Mouse (Mus musculus) heart, embryonic 13.5 days (tissue): ENCODE results near the gene Il11. TPM values are rescaled to one million over a fixed set of nuclear protein-coding genes. Genes with fewer than 3 reads are reported as not detected.

Source experiments
- ATAC-seq: fragments of 200-750 bp; cut with Nextera tagmentation; 2 replicates; pipeline ENCODE4 v1.8.0; 2017; ENCODE audit warnings: moderate TSS enrichment; ENCODE audit not compliant: insufficient number of reproducible peaks, low FRiP score, low TSS enrichment; ENCODE audit errors: extremely low read depth
- H3K27ac ChIP-seq: fragments of 300-500 bp; sonication (generic); replicated peaks from 2 replicates; pipeline ENCODE4 v1.5.1; 2015; ENCODE audit warnings: moderate library complexity, mild to moderate bottlenecking, inconsistent platforms
- H3K27me3 ChIP-seq: fragments of 300-500 bp; sonication (generic); replicated peaks from 2 replicates; pipeline ENCODE4 v1.6.1; 2015; ENCODE audit warnings: mild to moderate bottlenecking, inconsistent platforms
- H3K36me3 ChIP-seq: fragments of 300-500 bp; sonication (generic); 2 replicates; pipeline ENCODE4 v1.6.1; 2015; ENCODE audit warnings: mild to moderate bottlenecking, inconsistent platforms
- H3K4me1 ChIP-seq: fragments of 300-500 bp; sonication (generic); 2 replicates; pipeline ENCODE4 v1.6.1; 2015; ENCODE audit warnings: inconsistent platforms
- H3K4me2 ChIP-seq: fragments of 300-500 bp; sonication (generic); 2 replicates; pipeline ENCODE4 v1.6.1; 2015; ENCODE audit warnings: inconsistent platforms, mild to moderate bottlenecking, moderate library complexity
- H3K4me3 ChIP-seq: fragments of 300-500 bp; sonication (generic); 2 replicates; pipeline ENCODE4 v1.5.1; 2015; ENCODE audit warnings: moderate library complexity, mild to moderate bottlenecking, inconsistent platforms
- H3K9ac ChIP-seq: fragments of 300-500 bp; sonication (generic); 2 replicates; pipeline ENCODE4 v1.6.1; 2015; ENCODE audit warnings: inconsistent platforms, mild to moderate bottlenecking, moderate library complexity
- H3K9me3 ChIP-seq: fragments of 300-500 bp; sonication (generic); 2 replicates; pipeline ENCODE4 v1.6.1; 2016; ENCODE audit warnings: inconsistent platforms
- WGBS: fragments of 180-500 bp; shearing (Covaris S2); methylation state at CpG from one replicate; pipeline ENCODE4 v1.1.7; 2015; ENCODE audit warnings: mixed read lengths; 5-methylcytosine and 5-hydroxymethylcytosine counted together
- polyA plus RNA-seq: library from polyadenylated mRNA; unstranded; fragments of >200 nt; fragmentation: Nextera tagmentation; extraction: Ambion mirVana; gene quantifications from 2 replicates; pipeline ENCODE4 v1.2.1, GENCODE M21; 2015

The Il11 gene
- polyA plus RNA-seq, 1 experiment from 2014 or later = not detected

DNA sequence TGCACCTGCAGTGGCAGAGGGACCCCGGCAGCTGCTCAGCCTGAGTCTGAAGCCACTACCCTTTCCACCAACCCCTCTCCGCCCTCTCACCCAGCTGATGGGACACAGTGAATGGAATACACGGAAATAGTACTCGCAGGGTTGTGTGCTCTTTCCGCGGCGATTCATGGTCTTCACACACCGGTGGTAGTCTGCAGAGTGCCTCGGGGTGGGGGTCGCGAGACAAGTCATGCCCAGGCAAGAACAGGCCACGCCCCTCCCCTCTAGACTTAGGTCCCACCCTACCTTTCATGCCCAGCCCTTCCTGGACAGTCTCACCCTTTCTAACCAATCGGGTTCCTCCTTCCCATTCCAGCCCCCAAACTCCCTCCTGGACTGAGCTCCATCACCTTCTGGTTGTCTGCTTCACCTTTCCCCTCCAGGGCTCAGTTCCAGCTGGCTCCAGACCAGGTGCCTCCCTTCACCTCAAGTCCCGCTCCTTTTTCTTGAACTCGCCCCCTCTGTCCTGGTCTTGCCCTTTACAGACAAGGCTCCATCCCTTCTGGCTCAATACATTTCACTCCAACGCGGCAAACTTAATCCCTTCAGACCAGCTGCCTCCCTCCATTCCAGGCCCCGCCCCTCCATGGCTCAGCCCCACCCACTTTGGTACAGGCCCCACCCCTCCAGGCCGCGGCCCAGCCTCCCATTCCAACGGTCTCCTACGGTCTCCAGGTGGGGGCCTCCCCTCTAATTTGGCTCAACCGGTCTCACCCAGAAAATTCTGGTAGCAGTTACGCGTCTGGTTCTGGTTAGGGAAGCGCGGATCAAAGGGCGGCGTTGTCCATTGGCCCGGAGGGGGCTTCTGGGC, 30.5 kb downstream of the Il11 start:
- 3% methylated on average over 30 of the region's 30 CpGs for WGBS
- Histone ChIP-seq H3K9ac (peak overlapping the region; percentile 75), H3K4me3 (peak overlapping the region; percentile 53), H3K36me3 (peaks cover 2% of the 10 kb centered on the region; the same call in 1 of the 2 replicates), H3K4me1 (peaks cover 24% of the 10 kb centered on the region), H3K9me3 (0 out of 2 replicates have a peak, but pooled peaks cover 4% of the 10 kb centered on the region), H3K4me2 (peak overlapping the region; percentile 74), H3K27ac (peak overlapping the region; percentile 41), H3K27me3 (no peaks in the 10 kb centered on the region)
- peak; percentile 83 for ATAC-seq

DNA sequence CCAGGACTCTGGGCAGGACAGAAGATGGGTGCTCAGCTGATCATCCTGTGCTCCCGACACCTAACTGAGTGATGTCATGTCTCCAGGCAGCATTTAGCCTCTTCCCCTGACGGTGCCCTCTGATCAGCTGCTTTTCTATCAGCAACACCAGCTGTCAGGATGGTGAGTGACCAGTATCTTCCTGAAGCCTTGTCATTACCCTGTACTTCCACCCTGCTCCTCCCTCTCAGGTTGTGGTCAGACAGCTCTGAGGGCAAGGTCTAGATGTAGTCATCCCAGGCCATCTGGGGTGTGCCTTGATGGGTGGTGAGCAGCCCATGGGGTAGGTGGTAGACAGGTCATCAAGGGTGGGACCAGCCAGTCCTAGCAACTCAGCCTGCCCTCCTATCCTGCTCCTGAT, 33.5 kb downstream of the Il11 start:
- no peak overlapping the region for H3K4me2 ChIP-seq
- peaks cover 28% of the 10 kb centered on the region for H3K4me1 ChIP-seq
- no peak overlapping the region for H3K27ac ChIP-seq
- no peak for ATAC-seq
- H3K36me3 ChIP-seq = peaks cover 30% of the 10 kb centered on the region
- no peaks in the 10 kb centered on the region for H3K9me3 ChIP-seq
- H3K9ac ChIP-seq = no peak overlapping the region
- H3K4me3 ChIP-seq = no peak overlapping the region
- no peaks in the 10 kb centered on the region for H3K27me3 ChIP-seq
- WGBS = 62% methylated on average over 2 of the region's 2 CpGs

DNA sequence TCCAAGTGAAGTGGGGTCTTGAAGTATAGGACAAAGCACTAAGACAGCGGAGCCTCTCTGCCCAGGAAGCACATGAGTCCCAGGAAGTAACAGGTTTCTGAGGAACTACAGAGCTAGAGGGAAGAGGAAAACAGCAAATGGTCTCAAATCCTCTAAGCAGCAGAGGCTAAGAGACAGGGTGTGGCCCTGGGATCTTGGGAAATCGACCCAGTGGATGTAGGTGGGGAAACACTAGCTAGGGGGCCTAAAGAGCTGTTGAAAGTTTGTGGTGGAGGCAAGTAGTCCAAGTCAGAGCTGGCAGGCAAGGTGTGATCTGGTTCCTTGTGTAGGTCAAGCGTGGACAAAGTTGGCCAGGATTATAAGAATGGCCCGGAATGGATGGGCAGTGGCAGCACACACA, 34.3 kb downstream of the Il11 start:
- Histone ChIP-seq H3K4me1 (peaks cover 29% of the 10 kb centered on the region), H3K27ac (no peak overlapping the region), H3K4me3 (no peak overlapping the region), H3K4me2 (no peak overlapping the region), H3K36me3 (peaks cover 38% of the 10 kb centered on the region), H3K9ac (no peak overlapping the region), H3K9me3 (no peaks in the 10 kb centered on the region), H3K27me3 (no peaks in the 10 kb centered on the region)
- no peak for ATAC-seq
- 66% methylated on average over 4 of the region's 4 CpGs for WGBS

DNA sequence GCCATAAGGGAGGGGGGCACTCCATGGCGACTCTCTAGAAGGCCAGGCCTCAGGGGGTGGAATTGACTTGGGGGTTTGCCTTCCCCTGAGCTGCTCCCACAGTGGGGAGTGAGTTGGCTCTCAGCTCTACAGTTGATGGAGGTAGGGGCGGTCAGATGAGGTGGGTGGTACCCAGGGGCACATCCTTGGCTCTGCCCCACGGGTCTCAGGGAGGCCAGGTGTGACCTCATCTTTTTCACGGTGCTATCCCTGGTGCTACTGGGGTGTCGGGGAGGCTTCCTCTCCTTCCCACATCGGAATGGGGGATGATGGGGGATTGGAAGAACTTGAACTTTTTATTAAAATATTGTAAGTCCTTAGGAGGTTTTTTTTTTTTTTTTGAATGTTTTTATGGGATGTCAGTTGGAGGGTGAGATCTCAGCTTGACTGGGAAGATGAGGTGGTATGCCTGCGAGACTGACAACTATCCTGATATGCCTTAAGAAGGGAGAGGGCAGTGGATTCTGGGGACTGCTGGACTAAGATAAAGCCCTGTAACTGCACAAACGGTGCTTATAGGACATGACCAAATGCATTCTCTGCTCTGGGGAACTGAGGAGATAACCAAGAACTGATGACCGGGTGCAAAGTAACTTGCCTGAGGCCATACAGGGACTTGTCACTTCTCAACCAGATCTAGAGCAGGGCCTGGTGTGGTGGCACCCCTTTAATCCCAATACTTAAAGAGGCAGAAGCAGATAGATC, 35.3 kb downstream of the Il11 start:
- Histone ChIP-seq H3K4me2 (no peak overlapping the region), H3K4me3 (no peak overlapping the region), H3K9me3 (no peaks in the 10 kb centered on the region), H3K36me3 (peaks cover 48% of the 10 kb centered on the region), H3K27ac (no peak overlapping the region), H3K9ac (no peak overlapping the region), H3K4me1 (peaks cover 29% of the 10 kb centered on the region), H3K27me3 (no peaks in the 10 kb centered on the region)
- ATAC-seq = no peak
- WGBS = 53% methylated on average over 9 of the region's 9 CpGs

DNA sequence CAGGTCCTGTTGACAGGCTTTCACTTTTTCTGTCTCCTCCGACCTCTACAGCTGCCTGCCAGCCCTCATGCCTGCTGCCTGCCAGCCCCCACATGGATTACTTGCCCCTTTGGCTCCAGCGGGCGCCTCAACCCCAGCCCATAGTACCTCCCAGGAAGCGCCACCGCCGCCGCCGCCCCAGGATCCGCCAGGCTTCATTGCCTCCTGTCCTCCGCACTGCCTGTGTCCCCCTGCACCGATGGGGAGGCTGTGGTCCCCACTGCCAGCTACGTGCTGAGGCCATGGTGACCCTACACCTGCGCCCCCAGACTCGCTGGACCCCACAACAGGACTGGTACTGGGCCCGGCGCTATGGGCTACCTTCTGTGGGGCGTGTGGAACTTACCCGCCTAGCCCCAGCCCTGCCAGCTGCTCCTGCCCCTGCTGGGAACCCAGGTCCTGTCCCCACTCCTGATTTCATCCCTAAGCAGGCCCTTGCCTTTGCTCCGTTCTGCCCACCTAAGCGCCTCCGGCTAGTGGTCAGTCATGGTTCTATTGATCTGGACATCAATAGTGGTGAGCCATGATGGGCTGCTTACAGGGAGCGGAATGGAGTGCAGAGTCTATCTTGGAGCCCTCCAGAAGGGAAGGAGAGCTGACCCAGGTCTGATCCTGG, 36.2 kb downstream of the Il11 start:
- H3K9ac ChIP-seq = no peak overlapping the region
- no peaks in the 10 kb centered on the region for H3K27me3 ChIP-seq
- H3K36me3 ChIP-seq = peaks cover 53% of the 10 kb centered on the region
- H3K4me3 ChIP-seq = no peak overlapping the region
- no peak overlapping the region for H3K27ac ChIP-seq
- no peak overlapping the region for H3K4me2 ChIP-seq
- no peaks in the 10 kb centered on the region for H3K9me3 ChIP-seq
- H3K4me1 ChIP-seq = peaks cover 29% of the 10 kb centered on the region
- no peak for ATAC-seq
- WGBS = 82% methylated on average over 22 of the region's 22 CpGs

DNA sequence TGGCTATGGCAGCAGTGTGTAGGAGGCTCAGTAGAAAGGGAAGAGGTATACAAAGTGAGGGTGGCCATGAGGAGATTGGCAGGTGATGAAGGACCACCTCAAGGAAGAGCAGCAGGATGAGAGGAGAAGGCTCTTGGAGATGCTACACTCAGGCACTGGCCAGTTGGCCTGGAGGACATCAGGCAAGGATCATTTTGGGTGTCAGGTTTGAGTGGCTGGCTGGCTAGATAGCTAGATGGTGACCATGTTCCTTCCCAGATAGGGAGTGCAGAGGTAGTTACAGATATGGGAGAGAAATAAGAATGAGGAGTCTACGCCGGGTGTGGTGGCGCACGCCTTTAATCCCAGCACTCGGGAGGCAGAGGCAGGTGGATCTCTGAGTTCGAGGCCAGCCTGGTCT, 37.8 kb downstream of the Il11 start:
- Histone ChIP-seq H3K4me2 (no peak overlapping the region), H3K4me3 (no peak overlapping the region), H3K4me1 (peaks cover 37% of the 10 kb centered on the region), H3K36me3 (peaks cover 53% of the 10 kb centered on the region), H3K27ac (no peak overlapping the region), H3K27me3 (no peaks in the 10 kb centered on the region), H3K9ac (no peak overlapping the region), H3K9me3 (no peaks in the 10 kb centered on the region)
- WGBS = 73% methylated on average over 6 of the region's 6 CpGs
- ATAC-seq = no peak

GRCm38 (mm10) chr7:4743354-4743753, 39.3 kb downstream of the Il11 start:
- H3K4me2 ChIP-seq = no peak overlapping the region
- H3K4me1 ChIP-seq = peaks cover 45% of the 10 kb centered on the region
- H3K27me3 ChIP-seq = no peaks in the 10 kb centered on the region
- H3K4me3 ChIP-seq = no peak overlapping the region
- no peak for ATAC-seq
- H3K27ac ChIP-seq = no peak overlapping the region
- peak overlapping the region; percentile 9; the same call in 1 of the 2 replicates for H3K9ac ChIP-seq
- 47% methylated on average over 2 of the region's 2 CpGs for WGBS
- peaks cover 53% of the 10 kb centered on the region for H3K36me3 ChIP-seq
- no peaks in the 10 kb centered on the region for H3K9me3 ChIP-seq

GRCm38 (mm10) chr7:4742482-4742819, 40.2 kb downstream of the Il11 start:
- Histone ChIP-seq H3K4me1 (peaks cover 42% of the 10 kb centered on the region), H3K4me2 (peak overlapping the region; percentile 6; the same call in 1 of the 2 replicates), H3K9ac (peak overlapping the region; percentile 15; the same call in 1 of the 2 replicates), H3K27ac (no peak overlapping the region), H3K36me3 (peaks cover 53% of the 10 kb centered on the region), H3K4me3 (no peak overlapping the region), H3K27me3 (no peaks in the 10 kb centered on the region), H3K9me3 (no peaks in the 10 kb centered on the region)
- ATAC-seq = no peak
- 79% methylated on average over 6 of the region's 6 CpGs for WGBS

GRCm38 (mm10) chr7:4741672-4742481, 40.8 kb downstream of the Il11 start:
- Histone ChIP-seq H3K9ac (peak overlapping the region; percentile 92), H3K4me1 (peaks cover 39% of the 10 kb centered on the region), H3K4me3 (peak overlapping the region; percentile 79), H3K27ac (peak overlapping the region; percentile 92), H3K27me3 (no peaks in the 10 kb centered on the region), H3K4me2 (peak overlapping the region; percentile 87), H3K9me3 (no peaks in the 10 kb centered on the region), H3K36me3 (peaks cover 48% of the 10 kb centered on the region)
- ATAC-seq = no peak
- WGBS = 79% methylated on average over 21 of the region's 21 CpGs

DNA sequence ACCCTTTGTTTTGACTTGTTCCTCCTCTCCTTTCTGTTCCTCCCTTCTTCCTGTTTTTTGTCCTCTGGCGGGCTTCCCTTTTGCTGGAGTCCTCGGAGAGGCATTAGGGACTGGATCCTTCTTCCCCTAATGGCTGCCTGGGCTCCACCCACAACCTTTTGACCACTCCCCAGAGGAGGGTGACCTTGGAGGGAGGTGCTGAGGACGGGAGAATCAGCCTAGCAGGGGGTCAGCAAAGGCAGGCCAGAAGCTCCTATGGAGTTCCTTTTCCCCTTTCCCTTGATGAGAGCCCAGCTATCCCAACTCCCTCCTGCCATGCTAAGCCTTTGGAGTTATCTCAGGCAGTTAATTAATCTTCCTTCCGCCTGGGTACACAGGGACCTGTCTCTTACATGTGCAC, 41.5 kb downstream of the Il11 start:
- Histone ChIP-seq H3K36me3 (peaks cover 41% of the 10 kb centered on the region), H3K27ac (peak overlapping the region; percentile 92), H3K9me3 (no peaks in the 10 kb centered on the region), H3K4me1 (peaks cover 38% of the 10 kb centered on the region), H3K27me3 (no peaks in the 10 kb centered on the region), H3K4me3 (peak overlapping the region; percentile 79), H3K9ac (peak overlapping the region; percentile 92), H3K4me2 (peak overlapping the region; percentile 87)
- no peak for ATAC-seq
- 3% methylated on average over 4 of the region's 4 CpGs for WGBS
